Mouse (Mus musculus) embryonic facial prominence, embryonic 12.5 days (tissue): ENCODE results near the gene Prkn. TPM values are rescaled to one million over a fixed set of nuclear protein-coding genes. Genes with fewer than 3 reads are reported as not detected.

Source experiments
- ATAC-seq: fragments of 200-750 bp; cut with Nextera tagmentation; 2 replicates; pipeline ENCODE4 v1.8.0; 2017; ENCODE audit not compliant: insufficient number of reproducible peaks, insufficient read depth, low FRiP score, low TSS enrichment
- H3K27ac ChIP-seq: fragments of 300-500 bp; sonication (generic); 2 replicates; pipeline ENCODE4 v1.5.1; 2016; ENCODE audit warnings: mild to moderate bottlenecking
- H3K27me3 ChIP-seq: fragments of 300-500 bp; sonication (generic); 2 replicates; pipeline ENCODE4 v1.6.1; 2016; ENCODE audit warnings: mild to moderate bottlenecking, moderate library complexity
- H3K36me3 ChIP-seq: fragments of 300-500 bp; sonication (generic); 2 replicates; pipeline ENCODE4 v1.6.1; 2016; ENCODE audit warnings: mild to moderate bottlenecking
- H3K4me1 ChIP-seq: fragments of 300-500 bp; sonication (generic); 2 replicates; pipeline ENCODE4 v1.6.1; 2016
- H3K4me2 ChIP-seq: fragments of 300-500 bp; sonication (generic); replicated peaks from 2 replicates; pipeline ENCODE4 v1.6.1; 2016; ENCODE audit warnings: mild to moderate bottlenecking, moderate library complexity
- H3K4me3 ChIP-seq: fragments of 300-500 bp; sonication (generic); 2 replicates; pipeline ENCODE4 v1.5.1; 2016; ENCODE audit warnings: mild to moderate bottlenecking
- H3K9ac ChIP-seq: fragments of 300-500 bp; sonication (generic); 2 replicates; pipeline ENCODE4 v1.6.1; 2016; ENCODE audit warnings: mild to moderate bottlenecking, moderate library complexity
- H3K9me3 ChIP-seq: fragments of 300-500 bp; sonication (generic); 2 replicates; pipeline ENCODE4 v1.6.1; 2016; ENCODE audit warnings: mild to moderate bottlenecking, moderate library complexity
- WGBS: fragments of 180-500 bp; shearing (Covaris S2); methylation state at CpG from one replicate; pipeline ENCODE4 v1.1.7; 2016; 5-methylcytosine and 5-hydroxymethylcytosine counted together
- polyA plus RNA-seq: library from polyadenylated mRNA; unstranded; fragments of >200 nt; fragmentation: Nextera tagmentation; extraction: Ambion mirVana; gene quantifications from 2 replicates; pipeline ENCODE4 v1.2.1, GENCODE M21; 2016

Gene Prkn
- polyA plus RNA-seq, 1 experiment from 2014 or later: 1.8 TPM

GRCm38 (mm10) chr17:11913620-11914019, 1073.4 kb downstream of the Prkn start:
- Histone ChIP-seq H3K4me2 (peak overlapping the region; percentile 59), H3K9me3 (no peaks in the 10 kb centered on the region), H3K9ac (no peak overlapping the region), H3K4me1 (peaks cover 7% of the 10 kb centered on the region; the same call in 1 of the 2 replicates), H3K4me3 (no peak overlapping the region), H3K27me3 (peaks cover 6% of the 10 kb centered on the region; the same call in 1 of the 2 replicates), H3K36me3 (no peaks in the 10 kb centered on the region), H3K27ac (no peak overlapping the region)
- no peak for ATAC-seq
- 7% methylated on average over 8 of the region's 8 CpGs for WGBS

- Histone ChIP-seq H3K27ac (no peak overlapping the region), H3K9ac (no peak overlapping the region), H3K4me1 (peaks cover 7% of the 10 kb centered on the region; the same call in 1 of the 2 replicates), H3K36me3 (no peaks in the 10 kb centered on the region), H3K9me3 (no peaks in the 10 kb centered on the region), H3K4me3 (no peak overlapping the region), H3K4me2 (no peak overlapping the region), H3K27me3 (peaks cover 6% of the 10 kb centered on the region; the same call in 1 of the 2 replicates)
- no peak for ATAC-seq
- WGBS: 72% methylated on average over 5 of the region's 5 CpGs
These were observed 1074.3 kb downstream of the Prkn start for GRCm38 (mm10) chr17:11914451-11914850.

- Histone ChIP-seq H3K9me3 (no peaks in the 10 kb centered on the region), H3K36me3 (no peaks in the 10 kb centered on the region), H3K4me1 (no peaks in the 10 kb centered on the region), H3K9ac (no peak overlapping the region), H3K4me3 (no peak overlapping the region), H3K27ac (no peak overlapping the region), H3K27me3 (peaks cover 3% of the 10 kb centered on the region; the same call in 1 of the 2 replicates), H3K4me2 (no peak overlapping the region)
- no peak for ATAC-seq
- 56% methylated on average over 12 of the region's 12 CpGs for WGBS
These were observed 1078.1 kb downstream of the Prkn start for GRCm38 (mm10) chr17:11918123-11918801.

GRCm38 (mm10) chr17:11919581-11919980, 1079.4 kb downstream of the Prkn start:
- H3K27me3 ChIP-seq: peaks cover 3% of the 10 kb centered on the region; the same call in 1 of the 2 replicates
- H3K9ac ChIP-seq: no peak overlapping the region
- no peaks in the 10 kb centered on the region for H3K36me3 ChIP-seq
- no peak for ATAC-seq
- no peak overlapping the region for H3K4me3 ChIP-seq
- no peaks in the 10 kb centered on the region for H3K9me3 ChIP-seq
- H3K27ac ChIP-seq: no peak overlapping the region
- no peaks in the 10 kb centered on the region for H3K4me1 ChIP-seq
- H3K4me2 ChIP-seq: no peak overlapping the region
- 87% methylated on average over 6 of the region's 6 CpGs for WGBS

- Histone ChIP-seq H3K9ac (no peak overlapping the region), H3K27ac (no peak overlapping the region), H3K9me3 (no peaks in the 10 kb centered on the region), H3K36me3 (no peaks in the 10 kb centered on the region), H3K4me1 (no peaks in the 10 kb centered on the region), H3K4me3 (no peak overlapping the region), H3K27me3 (no peaks in the 10 kb centered on the region), H3K4me2 (no peak overlapping the region)
- 82% methylated on average over 9 of the region's 9 CpGs for WGBS
- no peak for ATAC-seq
These were observed 1080.8 kb downstream of the Prkn start for GRCm38 (mm10) chr17:11921026-11921425.

GRCm38 (mm10) chr17:11923989-11924388, 1083.8 kb downstream of the Prkn start:
- WGBS: 86% methylated on average over 9 of the region's 9 CpGs
- no peak overlapping the region for H3K4me2 ChIP-seq
- H3K36me3 ChIP-seq: no peaks in the 10 kb centered on the region
- H3K27me3 ChIP-seq: no peaks in the 10 kb centered on the region
- no peak for ATAC-seq
- no peak overlapping the region for H3K4me3 ChIP-seq
- H3K9me3 ChIP-seq: no peaks in the 10 kb centered on the region
- H3K9ac ChIP-seq: no peak overlapping the region
- H3K4me1 ChIP-seq: 0 out of 2 replicates have a peak, but pooled peaks cover 2% of the 10 kb centered on the region
- no peak overlapping the region for H3K27ac ChIP-seq

- Histone ChIP-seq H3K4me2 (no peak overlapping the region), H3K27me3 (no peaks in the 10 kb centered on the region), H3K9me3 (no peaks in the 10 kb centered on the region), H3K27ac (no peak overlapping the region), H3K4me3 (no peak overlapping the region), H3K36me3 (no peaks in the 10 kb centered on the region), H3K9ac (no peak overlapping the region), H3K4me1 (0 out of 2 replicates have a peak, but pooled peaks cover 2% of the 10 kb centered on the region)
- no peak for ATAC-seq
- 17% methylated on average over 11 of the region's 11 CpGs for WGBS
These were observed 1086.7 kb downstream of the Prkn start for GRCm38 (mm10) chr17:11926865-11927386.

- 88% methylated on average over 4 of the region's 4 CpGs for WGBS
- Histone ChIP-seq H3K9ac (no peak overlapping the region), H3K9me3 (no peaks in the 10 kb centered on the region), H3K36me3 (no peaks in the 10 kb centered on the region), H3K4me3 (no peak overlapping the region), H3K27ac (no peak overlapping the region), H3K4me2 (no peak overlapping the region), H3K4me1 (no peaks in the 10 kb centered on the region), H3K27me3 (no peaks in the 10 kb centered on the region)
- no peak for ATAC-seq
These were observed 1091.5 kb downstream of the Prkn start for GRCm38 (mm10) chr17:11931641-11932040.

- H3K4me2 ChIP-seq: no peak overlapping the region
- no peak overlapping the region for H3K9ac ChIP-seq
- no peaks in the 10 kb centered on the region for H3K36me3 ChIP-seq
- no peak overlapping the region for H3K4me3 ChIP-seq
- no peaks in the 10 kb centered on the region for H3K9me3 ChIP-seq
- H3K27me3 ChIP-seq: no peaks in the 10 kb centered on the region
- 62% methylated on average over 5 of the region's 5 CpGs for WGBS
- no peak overlapping the region for H3K27ac ChIP-seq
- no peaks in the 10 kb centered on the region for H3K4me1 ChIP-seq
- ATAC-seq: no peak
These were observed 1093.6 kb downstream of the Prkn start for GRCm38 (mm10) chr17:11933737-11934136.

GRCm38 (mm10) chr17:11947436-11947835, 1107.3 kb downstream of the Prkn start:
- H3K4me2 ChIP-seq: no peak overlapping the region
- H3K27me3 ChIP-seq: no peaks in the 10 kb centered on the region
- no peak for ATAC-seq
- peaks cover 6% of the 10 kb centered on the region for H3K4me1 ChIP-seq
- no peak overlapping the region for H3K4me3 ChIP-seq
- no peak overlapping the region for H3K9ac ChIP-seq
- no peaks in the 10 kb centered on the region for H3K36me3 ChIP-seq
- H3K9me3 ChIP-seq: no peaks in the 10 kb centered on the region
- 97% methylated on average over 3 of the region's 3 CpGs for WGBS
- no peak overlapping the region for H3K27ac ChIP-seq

GRCm38 (mm10) chr17:11949551-11950197, 1109.5 kb downstream of the Prkn start:
- no peak for ATAC-seq
- H3K27ac ChIP-seq: no peak overlapping the region
- no peaks in the 10 kb centered on the region for H3K9me3 ChIP-seq
- H3K4me2 ChIP-seq: no peak overlapping the region
- no peak overlapping the region for H3K9ac ChIP-seq
- H3K4me3 ChIP-seq: no peak overlapping the region
- no peaks in the 10 kb centered on the region for H3K36me3 ChIP-seq
- H3K27me3 ChIP-seq: no peaks in the 10 kb centered on the region
- peaks cover 6% of the 10 kb centered on the region for H3K4me1 ChIP-seq
- WGBS: 54% methylated on average over 10 of the region's 10 CpGs

GRCm38 (mm10) chr17:11950198-11950594, 1110.0 kb downstream of the Prkn start:
- Histone ChIP-seq H3K36me3 (no peaks in the 10 kb centered on the region), H3K27ac (no peak overlapping the region), H3K4me1 (peaks cover 6% of the 10 kb centered on the region), H3K4me3 (no peak overlapping the region), H3K27me3 (no peaks in the 10 kb centered on the region), H3K9me3 (no peaks in the 10 kb centered on the region), H3K9ac (no peak overlapping the region), H3K4me2 (no peak overlapping the region)
- WGBS: 68% methylated on average over 8 of the region's 8 CpGs
- no peak for ATAC-seq
